Mouse (Mus musculus): ENCODE data around the gene Erich3.

- TF ChIP-seq POLR2A (IDR thresholded peaks at IDR 0.05; ENCODE audit: insufficient read depth, low read depth, low read length) (no peak), CTCF (IDR thresholded peaks at IDR 0.05; ENCODE audit: insufficient read depth, low read depth, low read length) (no peak)
Measured at GRCm38 (mm10) chr3:154815606-154816005, 151.9 kb downstream of the Erich3 start.
